Mouse (Mus musculus): ENCODE measurements around the gene Dazap1.

- TF ChIP-seq CTCF (conservative IDR thresholded peaks at IDR 0.05; ENCODE audit: low read length) (no peak), NANOG (IDR thresholded peaks at IDR 0.05; ENCODE audit: borderline replicate concordance, low read length) (no peak), POU5F1 (IDR thresholded peaks at IDR 0.05; ENCODE audit: borderline replicate concordance, low read length) (no peak)
Observed at GRCm38 (mm10) chr10:80220676-80221075, 40.6 kb upstream of the Dazap1 start.
